Comparison of ENCODE assay signal across 21 mouse cellular contexts in the genomic region with DNA sequence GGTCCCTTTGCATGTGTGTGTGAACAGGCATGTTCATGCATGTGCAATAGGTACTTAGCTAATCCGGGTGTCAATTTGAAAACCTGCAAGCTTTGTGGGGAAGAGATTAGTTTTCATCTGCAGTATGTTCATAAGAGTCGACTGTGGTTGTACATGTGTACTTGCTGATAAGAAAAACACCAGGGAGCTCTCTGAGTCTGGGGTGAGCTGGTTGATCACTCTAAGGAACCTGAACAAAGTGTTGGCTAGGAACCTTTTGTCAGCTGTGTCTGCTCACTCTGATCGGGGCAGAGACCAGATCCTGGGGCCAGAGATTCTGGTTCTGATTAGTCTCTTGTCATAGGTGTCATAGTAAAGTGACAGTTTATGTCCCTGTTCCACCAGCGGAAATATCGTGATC. TPM values are rescaled to one million over a fixed set of nuclear protein-coding genes. Genes with fewer than 3 reads are reported as not detected.
DNase-seq lines count a peak whose midpoint lies in the region; ATAC-seq and TF ChIP-seq lines count a peak whose summit lies in the region.
"Had no signal": no experiment of that assay in that cellular context is flagged by ENCODE, and none has a peak within 500 bp of the region (broad histone marks: within the 10 kb centered on the region; RNA-seq: fewer than 3 reads in every experiment).

No protein-coding gene starts in this region.

- H3K79me2 ChIP-seq in heart, adult 2 months (replicated peaks; ENCODE audit: control insufficient read depth, insufficient read depth, low read length), result no peaks in the 10 kb centered on the region

- TF ChIP-seq POLR2A in heart, adult 2 months (IDR thresholded peaks at IDR 0.05; ENCODE audit: insufficient read depth, low read depth, low read length), result no peak

- no peak for TF ChIP-seq CTCF in heart, adult 2 months (IDR thresholded peaks at IDR 0.05)

- no peak overlapping the region; the same call in 1 of the 2 replicates for H3K4me3 ChIP-seq in heart, embryonic 13.5 days
- no peak overlapping the region for H3K4me3 ChIP-seq in heart, adult 2 months
- peak overlapping the region; percentile 94 for H3K4me3 ChIP-seq in megakaryocyte, embryonic 14.5 days (replicated peaks)
- H3K4me3 ChIP-seq in liver, embryonic 13.5 days (replicated peaks), result no peak overlapping the region
- no peak overlapping the region for H3K4me3 ChIP-seq in hindbrain, embryonic 11.5 days (ENCODE audit: low read depth, low read length)

- H3K4me2 ChIP-seq in heart, embryonic 13.5 days, result peak overlapping the region; percentile 96; the same call in 1 of the 2 replicates
- H3K4me2 ChIP-seq in liver, embryonic 13.5 days, result no peak overlapping the region
- no peak overlapping the region for H3K4me2 ChIP-seq in hindbrain, embryonic 11.5 days (replicated peaks; ENCODE audit: low read depth, low read length)

- H3K9me3 ChIP-seq in heart, embryonic 13.5 days, result no peaks in the 10 kb centered on the region
- H3K9me3 ChIP-seq in megakaryocyte, embryonic 14.5 days, result no peaks in the 10 kb centered on the region
- H3K9me3 ChIP-seq in liver, embryonic 13.5 days (replicated peaks), result no peaks in the 10 kb centered on the region
- H3K9me3 ChIP-seq in hindbrain, embryonic 11.5 days (ENCODE audit: control insufficient read depth, low read length), result no peaks in the 10 kb centered on the region
- H3K9me3 ChIP-seq: forebrain, embryonic 10.5 days; hindbrain, embryonic 10.5 days had no signal

- H3K27ac ChIP-seq in heart, embryonic 13.5 days (replicated peaks), result no peak overlapping the region
- no peak overlapping the region for H3K27ac ChIP-seq in heart, adult 2 months
- no peak overlapping the region for H3K27ac ChIP-seq in liver, embryonic 13.5 days
- H3K27ac ChIP-seq in hindbrain, embryonic 11.5 days (ENCODE audit: low read depth, low read length), result no peak overlapping the region

- no peak overlapping the region for H3K9ac ChIP-seq in heart, embryonic 13.5 days
- H3K9ac ChIP-seq in heart, adult 2 months (ENCODE audit: low read depth, low read length), result no peak overlapping the region
- H3K9ac ChIP-seq in liver, embryonic 13.5 days, result no peak overlapping the region
- no peak overlapping the region for H3K9ac ChIP-seq in hindbrain, embryonic 11.5 days (ENCODE audit: low read depth, low read length)

- intact Hi-C loops in heart, adult 2 months (cut with DNase I), result no loop called here

- no peak for ATAC-seq in heart, embryonic 13.5 days (ENCODE audit: extremely low read depth, insufficient number of reproducible peaks, low FRiP score, low TSS enrichment)
- ATAC-seq in megakaryocyte, adult 5-6 weeks (ENCODE audit: poor library complexity, severe bottlenecking), result no peak
- ATAC-seq in liver, embryonic 13.5 days (ENCODE audit: low read depth), result peak; percentile 57; the same call in 1 of the 2 replicates
- ATAC-seq in hindbrain, embryonic 11.5 days (ENCODE audit: low FRiP score), result no peak
- ATAC-seq: CD4-positive, CD25-positive, alpha-beta regulatory T cell, adult 4 months had no signal

- TF ChIP-seq EP300 in heart, adult 2 months (IDR thresholded peaks at IDR 0.05; ENCODE audit: insufficient read depth, low read depth, low read length), result no peak

- H3K4me1 ChIP-seq in heart, embryonic 13.5 days, result 0 out of 2 replicates have a peak, but pooled peaks cover 6% of the 10 kb centered on the region
- no peaks in the 10 kb centered on the region for H3K4me1 ChIP-seq in heart, adult 2 months (ENCODE audit: control insufficient read depth, insufficient read depth, low read length)
- H3K4me1 ChIP-seq in megakaryocyte, embryonic 14.5 days, result peaks cover 55% of the 10 kb centered on the region
- H3K4me1 ChIP-seq in liver, embryonic 13.5 days (replicated peaks), result 0 out of 2 replicates have a peak, but pooled peaks cover 4% of the 10 kb centered on the region
- 0 out of 2 replicates have a peak, but pooled peaks cover 2% of the 10 kb centered on the region for H3K4me1 ChIP-seq in hindbrain, embryonic 11.5 days (replicated peaks; ENCODE audit: control insufficient read depth, insufficient read depth, low read length)

- peaks cover 10% of the 10 kb centered on the region; the same call in 1 of the 2 replicates for H3K27me3 ChIP-seq in heart, embryonic 13.5 days (replicated peaks)
- no peaks in the 10 kb centered on the region; the same call in 1 of the 2 replicates for H3K27me3 ChIP-seq in heart, adult 2 months (ENCODE audit: control insufficient read depth, insufficient read depth, low read length)
- H3K27me3 ChIP-seq in megakaryocyte, embryonic 14.5 days (replicated peaks), result peaks cover 9% of the 10 kb centered on the region
- H3K27me3 ChIP-seq in liver, embryonic 13.5 days, result peaks cover 17% of the 10 kb centered on the region
- H3K27me3 ChIP-seq in hindbrain, embryonic 11.5 days (ENCODE audit: control insufficient read depth, insufficient read depth, low read length), result no peaks in the 10 kb centered on the region

- 62% methylated on average over 5 of the region's 5 CpGs for WGBS in heart, embryonic 13.5 days
- WGBS in heart, adult 2 months, result 65% methylated on average over 5 of the region's 5 CpGs
- WGBS in liver, embryonic 13.5 days (ENCODE audit: insufficient replicate concordance), result 29% methylated on average over 5 of the region's 5 CpGs
- 82% methylated on average over 5 of the region's 5 CpGs for WGBS in hindbrain, embryonic 11.5 days

- no peaks in the 10 kb centered on the region for H3K36me3 ChIP-seq in heart, embryonic 13.5 days
- no peaks in the 10 kb centered on the region for H3K36me3 ChIP-seq in heart, adult 2 months (ENCODE audit: control insufficient read depth, insufficient read depth, low read length)
- no peaks in the 10 kb centered on the region for H3K36me3 ChIP-seq in megakaryocyte, embryonic 14.5 days (replicated peaks; ENCODE audit: low read length)
- no peaks in the 10 kb centered on the region for H3K36me3 ChIP-seq in liver, embryonic 13.5 days
- H3K36me3 ChIP-seq in hindbrain, embryonic 11.5 days (ENCODE audit: control insufficient read depth, insufficient read depth, low read length), result no peaks in the 10 kb centered on the region
- H3K36me3 ChIP-seq: forebrain, embryonic 10.5 days; hindbrain, embryonic 10.5 days had no signal

- no peak for DNase-seq in heart, adult 2 months
- no peak for DNase-seq in liver, embryonic 13.5 days
- no peak for DNase-seq in hindbrain, embryonic 11.5 days (ENCODE audit: low spot score)
- no peak for DNase-seq in urinary bladder, postnatal 10 days (ENCODE audit: low spot score)
- DNase-seq: adrenal gland, adult 2 months; cerebellum, adult 11 months; cerebellum, postnatal 10 days; forebrain, postnatal 0 days; gastrocnemius, postnatal 14 days; heart, adult 11 months; kidney, postnatal 36 days; lung, embryonic 14.5 days; lung, postnatal 4 days; right cerebral cortex, postnatal 4 days; thymus, postnatal 25 days had no signal

RNA-seq across cellular contexts. Expression of gene Ncam2, which starts 1.0 kb away (rescaled TPM):
- polyA plus RNA-seq in heart, embryonic 13.5 days (2015; fragmentation: Nextera tagmentation; extraction: Ambion mirVana), result 0.05 and 0.10 TPM in 2 replicates
- under 1 TPM; 0.05 to 0.09 TPM for total RNA-seq in heart, adult 2 months (2021)
- polyA plus RNA-seq in heart, adult 2 months (2012; rRNA removed), result 0.02 and 0.18 TPM in 2 replicates
- 0.04 TPM in 1 of 2 replicates, not detected in the other for polyA plus RNA-seq in megakaryocyte, embryonic 14.5 days (2012; ENCODE audit: insufficient read depth, low replicate concordance)
- total RNA-seq in megakaryocyte, adult 5-6 weeks (2015), result 0.13 TPM in 1 of 2 replicates, not detected in the other
- total RNA-seq in megakaryocyte, adult 5-6 weeks (2017), result not detected in 2 replicates
- 0.03 and 0.08 TPM in 2 replicates for polyA plus RNA-seq in liver, embryonic 13.5 days (2015; fragmentation: Nextera tagmentation; extraction: Ambion mirVana)
- 1.5 and 2.7 TPM in 2 replicates for polyA plus RNA-seq in hindbrain, embryonic 11.5 days (2014; fragmentation: Nextera tagmentation; extraction: Ambion mirVana)
